Mouse (Mus musculus): ENCODE measurements around the gene Gab1.

DNA sequence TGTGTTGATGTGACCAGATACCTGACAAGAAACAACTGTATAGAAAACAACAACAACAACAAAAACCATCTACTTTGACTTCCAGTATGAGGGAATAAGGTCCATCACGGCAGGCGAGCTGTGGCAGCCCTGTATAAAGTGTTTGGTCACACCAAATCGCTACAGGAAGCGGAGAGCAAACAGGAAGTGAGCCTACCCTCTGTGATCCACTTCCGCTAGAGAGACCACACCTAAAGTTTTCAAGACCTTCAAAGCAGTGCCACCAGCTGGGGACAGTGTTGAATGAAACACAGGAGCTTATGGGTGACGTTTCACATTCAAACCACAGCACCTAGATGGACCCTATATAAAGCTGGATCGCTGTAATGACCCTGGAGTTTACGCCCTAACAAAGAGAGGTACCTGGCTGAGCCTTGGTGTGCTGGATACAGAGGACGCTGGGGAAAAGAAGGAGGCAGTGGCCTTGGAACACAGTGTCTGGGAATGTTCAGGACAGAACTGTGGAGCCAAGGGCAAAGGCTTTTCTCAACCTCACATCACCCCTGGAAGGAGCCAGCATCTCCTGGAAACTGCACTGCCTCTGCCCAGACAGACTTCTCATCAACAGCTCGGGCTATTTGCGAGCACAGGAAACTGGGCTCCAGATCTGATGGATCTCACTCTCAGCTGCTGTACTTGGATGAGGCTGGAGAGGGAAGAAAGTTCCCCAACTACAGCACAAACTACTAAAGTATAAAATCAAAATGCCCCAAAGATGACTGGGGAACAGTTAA, 36.3 kb upstream of the Gab1 start:
- TF ChIP-seq CTCF (IDR thresholded peaks at IDR 0.05; ENCODE audit: extremely low read depth, insufficient read depth, low read length), result no peak
- TF ChIP-seq POLR2A (IDR thresholded peaks at IDR 0.05; ENCODE audit: extremely low read depth, insufficient read depth, low read length), result no peak

All from cortical plate, adult 2 months (tissue).